Mouse (Mus musculus) thymus, postnatal 25 days (tissue): ENCODE measurements at regions not wholly inside any gene's neighbourhood (a gene's known extent, or its start where the extent isn't known, plus 50 kb on each side); places are given as distances from the start of the nearest gene placed in this dataset.

Experiments
- DNase-seq: peaks from one replicate; pipeline ENCODE4 v3.0.0; 2022

- DNase-seq: no peak
Observed at GRCm38 (mm10) chr16:30652692-30653091, 53.2 kb downstream of the Fam43a start.

GRCm38 (mm10) chr16:30653806-30654205 lies 54.3 kb downstream of the Fam43a start:
- DNase-seq: no peak

DNA sequence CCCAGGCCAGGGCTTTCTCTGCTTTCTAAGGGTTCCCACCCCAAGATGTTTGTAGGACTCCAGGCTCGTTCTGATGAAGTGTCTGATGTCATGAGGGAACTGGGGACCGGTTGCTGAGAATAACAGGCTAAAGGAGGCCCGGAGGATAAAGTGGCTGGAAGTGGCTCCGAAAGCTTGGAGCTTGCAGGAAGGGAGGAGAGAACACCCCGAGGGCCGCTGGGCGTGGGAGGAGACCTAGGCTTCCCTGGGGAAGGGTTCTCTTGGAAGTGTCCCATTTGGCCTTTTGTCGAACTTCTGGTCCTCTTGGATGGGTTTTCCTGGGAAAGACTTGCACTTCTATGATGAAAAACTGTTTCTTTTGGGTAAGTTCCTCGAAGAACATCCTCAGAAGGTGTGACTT lies 54.7 kb downstream of the Fam43a start:
- no peak for DNase-seq

GRCm38 (mm10) chr16:30655798-30656221 lies 56.3 kb downstream of the Fam43a start:
- DNase-seq: no peak

GRCm38 (mm10) chr16:30656881-30657280 lies 57.4 kb downstream of the Fam43a start:
- DNase-seq: no peak

DNA sequence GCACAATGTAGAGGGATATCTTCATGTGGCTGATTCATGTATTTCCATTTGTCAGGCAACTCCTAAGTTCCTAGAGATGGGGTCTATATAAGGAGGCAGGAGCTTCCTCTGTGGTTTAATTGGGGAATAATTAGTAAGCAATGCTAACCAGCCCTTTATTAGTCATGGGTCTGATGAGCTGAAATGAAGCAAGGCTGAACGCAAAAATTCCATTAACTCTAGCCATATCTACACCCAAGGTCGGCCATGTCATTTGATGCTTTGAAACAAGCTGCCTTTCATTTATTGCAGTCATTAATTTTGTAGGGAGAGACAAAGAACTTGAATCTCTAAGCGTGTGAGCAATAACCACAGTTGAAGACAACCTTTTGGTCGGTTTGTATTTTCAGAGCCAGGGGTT lies 59.4 kb downstream of the Fam43a start:
- DNase-seq: no peak

DNA sequence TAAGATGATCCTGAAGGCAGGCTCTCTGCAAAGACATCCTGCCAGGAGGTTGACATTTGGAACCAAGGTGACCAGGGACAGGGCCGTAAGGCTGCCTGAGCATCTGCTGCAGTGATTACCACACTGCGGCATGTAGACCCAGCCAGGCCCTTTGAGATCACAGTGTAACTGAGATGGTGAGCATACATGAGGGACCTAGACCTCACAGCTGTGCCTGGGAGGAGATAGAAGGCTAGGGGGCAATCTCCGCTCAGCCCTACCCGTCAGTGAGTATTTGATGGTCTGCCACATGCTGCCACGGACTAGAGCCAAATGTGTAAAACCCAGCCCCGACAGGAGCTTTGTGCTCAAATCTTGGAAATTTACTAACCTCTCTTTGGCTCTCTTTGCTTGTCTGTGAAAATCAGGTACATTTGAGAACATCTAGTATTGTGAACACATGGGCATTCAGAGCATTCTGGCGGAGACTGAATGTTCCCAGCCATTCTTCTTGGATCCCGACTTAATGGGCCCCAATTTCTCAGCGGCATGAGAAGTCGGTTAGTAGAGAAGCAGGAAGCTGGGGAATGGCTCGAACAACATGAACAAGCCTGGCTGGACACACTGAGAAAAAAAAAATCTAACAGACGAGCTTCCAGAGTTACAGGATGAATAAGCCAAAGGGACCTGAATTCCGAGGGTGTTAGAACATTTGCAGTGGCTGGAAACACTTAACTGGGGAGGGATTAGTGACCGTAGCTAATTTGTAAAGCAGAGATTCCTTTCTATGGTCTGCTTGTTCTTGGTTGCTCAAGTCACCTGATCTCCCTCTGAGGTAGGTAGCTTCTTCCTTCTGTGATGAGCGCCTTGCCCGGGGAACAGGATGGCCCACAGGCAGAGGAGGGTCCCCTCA lies 61.8 kb downstream of the Fam43a start:
- DNase-seq: no peak

DNA sequence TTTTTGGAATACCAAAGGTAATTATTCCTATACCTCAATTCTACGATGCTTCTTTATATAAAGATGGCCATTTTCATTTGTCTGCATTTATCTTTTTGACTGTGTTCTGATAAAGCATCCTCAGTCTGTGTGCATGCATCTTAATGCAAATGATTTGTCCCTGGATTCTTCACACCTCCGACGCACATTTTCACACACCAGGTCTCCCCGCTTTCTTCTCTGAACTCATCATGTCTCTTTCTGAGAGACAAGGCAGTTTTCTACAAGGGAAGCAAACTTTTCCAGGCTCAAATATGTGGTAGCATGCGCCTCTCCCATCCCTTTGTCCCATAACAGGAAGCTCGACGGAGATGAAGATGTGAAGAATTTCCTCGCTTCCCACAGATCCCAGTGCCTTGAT lies 63.5 kb downstream of the Fam43a start:
- DNase-seq: no peak

- no peak for DNase-seq
Observed at GRCm38 (mm10) chr16:30663971-30664370, 64.4 kb downstream of the Fam43a start.

DNA sequence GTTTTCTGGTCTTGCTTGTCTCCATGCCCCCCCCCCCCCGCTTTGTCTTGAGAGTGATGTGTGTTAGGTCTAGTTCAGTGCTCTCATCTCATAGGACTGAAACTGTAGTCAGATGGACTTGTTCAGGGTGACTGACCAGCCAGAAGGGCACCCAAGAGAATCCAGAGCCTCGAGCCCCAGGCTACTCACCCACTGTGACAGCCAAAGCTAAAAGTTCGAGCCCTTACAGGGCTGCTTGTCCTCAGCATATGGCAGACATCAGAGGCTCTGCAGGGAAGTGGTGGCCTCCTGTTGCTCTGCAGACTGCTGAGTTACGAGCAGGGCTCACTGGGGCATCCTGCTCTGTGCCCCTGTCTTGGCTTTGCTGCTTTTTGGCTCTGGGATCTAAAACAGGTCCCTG lies 64.9 kb downstream of the Fam43a start:
- DNase-seq: no peak

- no peak for DNase-seq
Observed at GRCm38 (mm10) chr16:30665881-30666280, 66.4 kb downstream of the Fam43a start.

GRCm38 (mm10) chr16:30669883-30670282 lies 70.4 kb downstream of the Fam43a start:
- DNase-seq: no peak

GRCm38 (mm10) chr16:30671584-30671983 lies 72.1 kb downstream of the Fam43a start:
- no peak for DNase-seq

GRCm38 (mm10) chr16:30672776-30673550 lies 73.4 kb downstream of the Fam43a start:
- DNase-seq: peak; percentile 68

GRCm38 (mm10) chr16:30673662-30674061 lies 74.1 kb downstream of the Fam43a start:
- no peak for DNase-seq

GRCm38 (mm10) chr16:30675829-30676228 lies 76.3 kb downstream of the Fam43a start:
- peak; percentile 30 for DNase-seq

- no peak for DNase-seq
Observed at GRCm38 (mm10) chr16:30677016-30677415, 77.5 kb downstream of the Fam43a start.

DNA sequence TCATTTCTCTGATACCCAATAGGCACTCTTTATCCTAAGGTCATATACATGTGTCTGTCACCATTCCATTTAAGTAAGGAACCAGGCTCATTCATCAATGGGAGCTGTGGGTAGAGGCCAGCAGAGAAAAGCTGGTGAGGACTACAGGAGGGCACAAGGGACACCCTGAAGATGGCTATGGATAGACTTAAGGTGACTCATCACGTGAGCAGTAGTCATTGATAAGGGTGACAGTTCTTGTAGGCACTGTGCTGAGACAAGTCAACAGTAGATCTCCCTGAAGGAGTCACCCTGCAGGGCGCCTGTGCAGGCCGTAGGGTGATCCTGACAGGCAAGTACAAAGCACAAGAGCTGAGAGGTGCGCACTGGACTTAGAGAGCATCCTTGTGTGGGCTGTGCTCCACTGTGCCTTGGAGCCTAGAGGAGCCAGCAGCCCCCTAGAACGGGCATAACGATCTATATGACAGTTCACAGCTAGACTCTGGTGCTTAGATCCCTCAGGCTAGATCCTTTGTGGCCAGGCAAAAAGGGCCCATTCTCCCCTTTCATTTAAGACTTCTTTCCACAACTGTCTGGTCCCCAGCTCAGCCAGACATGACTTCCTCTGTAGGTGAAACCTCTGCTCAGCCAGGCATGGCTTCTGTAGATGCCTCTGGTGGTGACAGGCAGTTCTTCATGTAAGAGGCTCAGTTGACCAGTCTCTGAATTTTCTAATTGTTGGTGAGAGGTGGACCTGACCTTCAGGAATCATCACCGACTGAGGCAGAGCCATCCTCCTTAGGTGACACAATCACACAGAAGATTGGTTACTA lies 78.6 kb downstream of the Fam43a start:
- no peak for DNase-seq

- DNase-seq: no peak
Observed at GRCm38 (mm10) chr16:30678708-30679492, 79.4 kb downstream of the Fam43a start.

- no peak for DNase-seq
Observed at GRCm38 (mm10) chr16:30679493-30679811, 79.9 kb downstream of the Fam43a start.

GRCm38 (mm10) chr16:30681421-30681820 lies 81.9 kb downstream of the Fam43a start:
- DNase-seq: no peak

DNA sequence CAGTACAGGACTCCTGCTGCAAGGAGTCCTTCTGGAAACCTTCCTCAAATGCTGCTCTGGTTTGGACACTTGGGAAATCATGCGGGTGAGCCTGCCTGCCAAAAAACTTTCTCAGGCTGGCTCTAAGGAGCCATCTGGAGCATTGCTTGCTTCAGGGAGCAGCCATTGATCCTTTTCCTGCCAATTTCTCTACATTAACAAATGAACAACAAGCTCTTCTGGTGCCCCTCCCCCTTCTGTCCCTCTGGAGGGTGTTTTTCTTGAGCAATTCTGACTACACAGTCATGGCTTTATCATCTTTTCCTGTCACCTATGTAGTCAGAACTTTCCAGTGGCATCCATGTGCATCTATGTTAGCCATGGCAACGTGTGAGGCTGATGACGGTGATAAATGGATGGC lies 84.5 kb downstream of the Fam43a start:
- no peak for DNase-seq

DNA sequence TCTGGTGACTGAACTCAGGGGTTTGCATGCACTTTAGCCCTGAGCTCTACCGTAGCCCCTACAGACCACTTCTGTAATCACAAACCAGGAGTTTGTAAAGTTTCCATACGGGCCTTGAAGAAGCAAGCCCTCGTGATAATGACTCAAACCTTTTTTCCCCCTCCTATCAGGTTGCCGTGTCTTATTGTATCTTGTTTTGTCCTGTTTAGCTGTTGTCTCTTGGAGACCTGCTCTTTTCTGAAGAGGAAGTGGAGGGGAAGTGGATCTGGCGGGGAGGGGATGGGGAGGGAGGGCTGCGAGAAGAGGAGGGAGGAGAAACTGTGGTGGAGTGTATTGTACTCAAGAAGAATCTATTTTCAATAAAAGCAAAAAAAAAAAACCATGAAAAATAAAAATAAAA lies 87.0 kb downstream of the Fam43a start:
- DNase-seq: no peak
